Mouse (Mus musculus): Measurements from ENCODE around the gene Ift22. TPM values are rescaled to one million over a fixed set of nuclear protein-coding genes. Genes with fewer than 3 reads are reported as not detected.
"Not testable (repeated sequence)": the region's sequence is repeated elsewhere in the genome, so short reads cannot be mapped to it uniquely, and the experiment has no call there.

Ift22 gene
- polyA plus RNA-seq, 1 experiment = 21.6 TPM

GRCm38 (mm10) chr5:136947874-136948273, 39.9 kb downstream of the Ift22 start:
- Histone ChIP-seq H3ac (ENCODE audit: control insufficient read depth, insufficient read length, low read depth) (no peak overlapping the region), H3K4me3 (ENCODE audit: insufficient read depth, poor library complexity, severe bottlenecking) (no peak overlapping the region), H3K27me3 (ENCODE audit: control insufficient read depth, insufficient read depth, insufficient read length) (no peaks in the 10 kb centered on the region), H3K79me2 (ENCODE audit: control insufficient read depth, insufficient read depth) (no peaks in the 10 kb centered on the region), H3K79me3 (ENCODE audit: low read depth) (no peaks in the 10 kb centered on the region), H3K36me3 (ENCODE audit: control insufficient read depth, insufficient read depth) (no peaks in the 10 kb centered on the region)
- no peak for TF ChIP-seq MYOG (IDR thresholded peaks at IDR 0.05; ENCODE audit: control insufficient read depth, extremely low read depth, insufficient read length)
- no peak for TF ChIP-seq CEBPB (IDR thresholded peaks at IDR 0.05; ENCODE audit: low read depth)
- no peak for TF ChIP-seq FOSL1 (IDR thresholded peaks at IDR 0.05; ENCODE audit: insufficient read depth, low read length, poor library complexity, severe bottlenecking)
- no peak for TF ChIP-seq MYOD1 (IDR thresholded peaks at IDR 0.05; ENCODE audit: control insufficient read depth, insufficient read length, low read depth)
- TF ChIP-seq USF1 (IDR thresholded peaks at IDR 0.05; ENCODE audit: low read depth) = no peak
- TF ChIP-seq MAX (IDR thresholded peaks at IDR 0.05) = no peak
- no peak for TF ChIP-seq CTCF (IDR thresholded peaks at IDR 0.05; ENCODE audit: control insufficient read depth, insufficient read depth, insufficient read length)

GRCm38 (mm10) chr5:136949551-136950336, 41.8 kb downstream of the Ift22 start:
- Histone ChIP-seq H3K79me3 (ENCODE audit: low read depth) (peaks cover 13% of the 10 kb centered on the region), H3K79me2 (ENCODE audit: control insufficient read depth, insufficient read depth) (peaks cover 17% of the 10 kb centered on the region)
- H3K27me3 ChIP-seq (ENCODE audit: control insufficient read depth, insufficient read depth, insufficient read length); H3K36me3 ChIP-seq (ENCODE audit: control insufficient read depth, insufficient read depth); H3K4me3 ChIP-seq (ENCODE audit: insufficient read depth, poor library complexity, severe bottlenecking); H3ac ChIP-seq (ENCODE audit: control insufficient read depth, insufficient read length, low read depth): not testable (repeated sequence)

GRCm38 (mm10) chr5:136950521-136950920, 42.6 kb downstream of the Ift22 start:
- Histone ChIP-seq H3K36me3 (ENCODE audit: control insufficient read depth, insufficient read depth) (peaks cover 4% of the 10 kb centered on the region), H3ac (ENCODE audit: control insufficient read depth, insufficient read length, low read depth) (no peak overlapping the region), H3K79me2 (ENCODE audit: control insufficient read depth, insufficient read depth) (peaks cover 25% of the 10 kb centered on the region), H3K27me3 (ENCODE audit: control insufficient read depth, insufficient read depth, insufficient read length) (no peaks in the 10 kb centered on the region), H3K79me3 (ENCODE audit: low read depth) (peaks cover 16% of the 10 kb centered on the region), H3K4me3 (ENCODE audit: insufficient read depth, poor library complexity, severe bottlenecking) (no peak overlapping the region)
- TF ChIP-seq MYOD1 (IDR thresholded peaks at IDR 0.05; ENCODE audit: control insufficient read depth, insufficient read length, low read depth) (no peak), MYOG (IDR thresholded peaks at IDR 0.05; ENCODE audit: control insufficient read depth, extremely low read depth, insufficient read length) (no peak), CEBPB (IDR thresholded peaks at IDR 0.05; ENCODE audit: low read depth) (no peak), CTCF (IDR thresholded peaks at IDR 0.05; ENCODE audit: control insufficient read depth, insufficient read depth, insufficient read length) (no peak), MAX (IDR thresholded peaks at IDR 0.05) (no peak)

- H3K4me3 ChIP-seq (ENCODE audit: insufficient read depth, poor library complexity, severe bottlenecking) = no peak overlapping the region
- peaks cover 22% of the 10 kb centered on the region for H3K79me3 ChIP-seq (ENCODE audit: low read depth)
- TF ChIP-seq USF1 (IDR thresholded peaks at IDR 0.05; ENCODE audit: low read depth) (no peak), MAX (IDR thresholded peaks at IDR 0.05) (no peak), CTCF (IDR thresholded peaks at IDR 0.05; ENCODE audit: control insufficient read depth, insufficient read depth, insufficient read length) (no peak), FOSL1 (IDR thresholded peaks at IDR 0.05; ENCODE audit: insufficient read depth, low read length, poor library complexity, severe bottlenecking) (no peak), CEBPB (IDR thresholded peaks at IDR 0.05; ENCODE audit: low read depth) (no peak), MYOD1 (IDR thresholded peaks at IDR 0.05; ENCODE audit: control insufficient read depth, insufficient read length, low read depth) (no peak), MYOG (IDR thresholded peaks at IDR 0.05; ENCODE audit: control insufficient read depth, extremely low read depth, insufficient read length) (no peak)
- H3K36me3 ChIP-seq (ENCODE audit: control insufficient read depth, insufficient read depth) = peaks cover 9% of the 10 kb centered on the region
- H3ac ChIP-seq (ENCODE audit: control insufficient read depth, insufficient read length, low read depth) = no peak overlapping the region
- no peaks in the 10 kb centered on the region for H3K27me3 ChIP-seq (ENCODE audit: control insufficient read depth, insufficient read depth, insufficient read length)
- H3K79me2 ChIP-seq (ENCODE audit: control insufficient read depth, insufficient read depth) = peaks cover 41% of the 10 kb centered on the region
Observed at GRCm38 (mm10) chr5:136952153-136952552, 44.2 kb downstream of the Ift22 start.

- H3ac ChIP-seq (ENCODE audit: control insufficient read depth, insufficient read length, low read depth) = peak within 1 kb of the TSS; percentile 94
- TF ChIP-seq MYOG (IDR thresholded peaks at IDR 0.05; ENCODE audit: control insufficient read depth, extremely low read depth, insufficient read length) (no peak), CEBPB (IDR thresholded peaks at IDR 0.05; ENCODE audit: low read depth) (no peak), MYOD1 (IDR thresholded peaks at IDR 0.05; ENCODE audit: control insufficient read depth, insufficient read length, low read depth) (no peak), MAX (IDR thresholded peaks at IDR 0.05) (peak; percentile 56)
- H3K79me3 ChIP-seq (ENCODE audit: low read depth) = peaks cover 27% of the 10 kb centered on the region
- H3K4me3 ChIP-seq (ENCODE audit: insufficient read depth, poor library complexity, severe bottlenecking) = peak within 1 kb of the TSS; percentile 79
- H3K79me2 ChIP-seq (ENCODE audit: control insufficient read depth, insufficient read depth) = peaks cover 49% of the 10 kb centered on the region
- no peaks in the 10 kb centered on the region for H3K27me3 ChIP-seq (ENCODE audit: control insufficient read depth, insufficient read depth, insufficient read length)
- peaks cover 9% of the 10 kb centered on the region for H3K36me3 ChIP-seq (ENCODE audit: control insufficient read depth, insufficient read depth)
Observed at GRCm38 (mm10) chr5:136953015-136953414, 45.1 kb downstream of the Ift22 start, which contains the start of gene Fis1. Gene Fis1, plus strand, starts transcription at chr5:136953275.

- peaks cover 27% of the 10 kb centered on the region for H3K79me3 ChIP-seq (ENCODE audit: low read depth)
- H3K36me3 ChIP-seq (ENCODE audit: control insufficient read depth, insufficient read depth) = peaks cover 9% of the 10 kb centered on the region
- peak overlapping the region; percentile 79 for H3K4me3 ChIP-seq (ENCODE audit: insufficient read depth, poor library complexity, severe bottlenecking)
- peak overlapping the region; percentile 94 for H3ac ChIP-seq (ENCODE audit: control insufficient read depth, insufficient read length, low read depth)
- TF ChIP-seq CEBPB (IDR thresholded peaks at IDR 0.05; ENCODE audit: low read depth) (no peak), USF1 (IDR thresholded peaks at IDR 0.05; ENCODE audit: low read depth) (no peak), MYOD1 (IDR thresholded peaks at IDR 0.05; ENCODE audit: control insufficient read depth, insufficient read length, low read depth) (no peak), MYOG (IDR thresholded peaks at IDR 0.05; ENCODE audit: control insufficient read depth, extremely low read depth, insufficient read length) (no peak), CTCF (IDR thresholded peaks at IDR 0.05; ENCODE audit: control insufficient read depth, insufficient read depth, insufficient read length) (no peak), MAX (IDR thresholded peaks at IDR 0.05) (no peak), FOSL1 (IDR thresholded peaks at IDR 0.05; ENCODE audit: insufficient read depth, low read length, poor library complexity, severe bottlenecking) (no peak)
- peaks cover 49% of the 10 kb centered on the region for H3K79me2 ChIP-seq (ENCODE audit: control insufficient read depth, insufficient read depth)
- H3K27me3 ChIP-seq (ENCODE audit: control insufficient read depth, insufficient read depth, insufficient read length) = no peaks in the 10 kb centered on the region
Observed at GRCm38 (mm10) chr5:136953440-136953951, 45.5 kb downstream of the Ift22 start.

All from C2C12 (cell line).